Mouse (Mus musculus) embryo, embryonic 9.5 days (tissue): ENCODE measurements at regions not wholly inside any gene's neighbourhood (a gene's known extent, or its start where the extent isn't known, plus 50 kb on each side); places are given as distances from the start of the nearest gene placed in this dataset.

ENCODE experiments used
- DNase-seq: peaks from one replicate; pipeline ENCODE4 v3.0.0-alpha.2; 2017; ENCODE audit errors: extremely low spot score

GRCm38 (mm10) chr1:73857497-73857896 lies 266.8 kb downstream of the Tns1 start:
- DNase-seq, result no peak

GRCm38 (mm10) chr1:73856811-73857210 lies 267.4 kb downstream of the Tns1 start:
- no peak for DNase-seq

- no peak for DNase-seq
Measured at GRCm38 (mm10) chr1:73855306-73855705, 268.9 kb downstream of the Tns1 start.

DNA sequence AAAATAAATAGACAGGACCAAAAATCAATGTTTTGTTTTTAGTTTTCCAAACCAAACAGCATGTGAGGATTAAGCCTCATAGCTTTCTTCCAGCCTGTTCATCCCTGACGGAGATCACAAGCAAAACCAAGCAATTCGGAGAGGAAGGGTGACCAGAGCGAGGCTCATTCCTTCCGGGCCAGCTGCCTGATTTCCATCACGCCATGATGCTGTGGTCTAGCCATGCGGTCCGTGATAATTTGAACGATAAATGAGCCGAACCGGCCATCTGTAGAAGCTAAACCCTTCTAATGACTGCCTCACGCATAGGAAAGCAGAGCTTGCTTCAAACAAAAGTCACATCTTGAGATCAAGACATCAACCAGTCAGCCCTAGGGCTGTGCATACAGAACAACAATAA lies 270.4 kb downstream of the Tns1 start:
- DNase-seq, result no peak

GRCm38 (mm10) chr1:73850173-73851014 lies 273.9 kb downstream of the Tns1 start:
- DNase-seq, result no peak

DNA sequence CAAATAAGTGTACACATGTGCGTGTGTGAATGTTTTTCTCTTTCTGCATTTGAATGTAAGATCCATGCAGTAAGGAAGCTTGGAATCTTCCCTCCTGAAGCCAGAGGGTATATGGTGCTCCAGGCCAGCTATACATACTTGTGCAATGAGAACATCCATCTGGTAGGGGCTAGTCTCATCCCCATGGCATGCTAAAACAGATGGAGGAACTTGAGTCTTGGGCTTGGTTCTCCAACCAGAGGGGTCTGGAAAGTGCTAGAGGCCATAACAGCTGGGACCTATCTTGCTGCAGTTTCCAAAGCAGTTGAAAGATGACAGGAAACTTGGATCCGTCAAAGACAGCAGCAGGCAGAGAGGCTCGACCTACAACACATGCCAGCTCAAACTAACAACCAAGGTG lies 275.9 kb downstream of the Tns1 start:
- DNase-seq, result no peak

GRCm38 (mm10) chr1:73847126-73847525 lies 277.1 kb downstream of the Tns1 start:
- no peak for DNase-seq

- no peak for DNase-seq
Measured at GRCm38 (mm10) chr1:73845115-73845514, 279.1 kb downstream of the Tns1 start.

DNA sequence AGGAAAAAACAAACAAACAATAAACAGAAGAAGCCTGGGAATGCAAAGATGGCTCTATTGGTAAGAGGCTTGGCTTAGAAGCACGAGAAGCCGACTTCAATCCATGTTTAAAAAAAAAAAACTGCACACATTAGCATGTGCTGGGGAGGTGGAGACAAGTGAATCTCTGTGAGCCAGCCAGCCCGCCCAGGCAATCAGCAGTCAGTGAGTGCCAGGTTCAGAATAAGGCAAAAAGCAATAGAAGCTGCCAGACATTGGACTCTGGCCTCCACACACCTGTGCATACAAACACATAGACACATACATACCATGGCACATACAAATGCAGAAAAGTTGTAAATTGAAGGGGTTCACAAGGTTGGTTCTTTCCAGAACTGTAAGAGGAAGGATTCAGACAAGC lies 279.7 kb downstream of the Tns1 start:
- DNase-seq, result no peak

- DNase-seq, result no peak
Measured at GRCm38 (mm10) chr1:73839351-73839750, 284.9 kb downstream of the Tns1 start.

- no peak for DNase-seq
Measured at GRCm38 (mm10) chr1:73836680-73837079, 287.6 kb downstream of the Tns1 start.

- DNase-seq, result no peak
Measured at GRCm38 (mm10) chr1:73834566-73834965, 289.7 kb downstream of the Tns1 start.

DNA sequence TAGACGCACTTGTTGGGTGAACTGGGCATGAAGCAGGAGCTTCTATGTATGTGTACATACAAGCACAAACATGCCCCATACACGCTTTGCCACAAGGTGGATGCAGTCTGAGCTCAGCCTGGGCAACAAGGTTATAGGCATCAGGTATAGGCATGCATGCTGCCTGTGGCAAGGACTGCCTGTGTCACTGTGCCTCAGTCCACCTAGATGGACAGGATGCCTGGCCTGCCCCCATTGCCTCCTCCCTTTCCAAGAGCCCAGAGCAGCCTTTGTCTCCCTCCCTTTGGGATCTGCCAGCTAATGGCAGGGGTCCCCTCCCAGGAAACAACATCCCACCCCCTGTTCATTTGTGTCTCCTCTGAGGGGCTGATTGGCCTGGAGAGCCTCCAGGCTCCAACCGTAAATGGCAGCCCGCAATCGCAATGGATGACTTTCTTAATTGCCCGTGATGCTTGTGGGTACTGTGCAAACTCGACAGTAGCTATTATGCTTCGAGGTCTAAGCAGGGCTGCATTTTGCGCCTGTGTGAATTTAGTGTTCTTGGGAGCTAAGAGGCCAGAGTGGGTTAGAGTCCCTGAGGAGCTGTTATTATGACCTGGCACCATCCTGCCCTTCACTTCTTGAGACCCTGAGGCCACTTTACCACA lies 293.6 kb downstream of the Tns1 start:
- no peak for DNase-seq

GRCm38 (mm10) chr1:73828996-73829395 lies 295.3 kb downstream of the Tns1 start:
- DNase-seq, result no peak

DNA sequence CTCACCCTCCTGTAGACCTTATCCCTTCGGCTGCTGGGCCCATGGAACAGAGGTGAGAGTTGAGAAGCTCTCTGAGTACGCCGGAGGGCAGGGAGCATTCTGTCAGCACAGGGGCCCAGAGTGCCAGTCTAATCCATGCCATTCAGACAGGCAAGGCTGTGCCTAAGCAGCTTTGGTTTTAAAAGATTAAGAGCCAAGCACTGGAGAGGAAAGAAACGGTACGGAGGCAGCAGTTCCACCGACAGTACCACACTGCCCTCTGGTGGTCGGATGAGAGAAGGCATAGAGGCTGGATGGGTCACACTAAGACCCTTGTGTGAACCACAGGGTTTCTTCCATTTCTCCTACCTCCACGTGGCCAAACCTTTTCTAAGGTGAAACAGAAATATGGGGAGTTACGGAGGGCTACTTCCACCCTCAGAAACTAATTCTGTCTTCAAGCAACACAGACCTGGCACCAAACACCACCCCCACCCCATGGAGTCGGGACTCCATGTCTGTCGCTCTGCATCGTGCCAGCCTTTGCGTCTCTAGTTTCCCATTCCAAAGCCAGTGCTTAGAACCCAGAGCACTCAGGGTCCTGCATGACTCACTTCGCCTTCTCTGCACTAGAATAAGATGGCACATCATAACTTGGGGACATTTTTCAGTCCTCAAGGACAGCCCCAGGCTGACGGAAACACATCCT lies 297.9 kb downstream of the Tns1 start:
- DNase-seq, result peak; percentile 87

- DNase-seq, result peak; percentile 15
Measured at GRCm38 (mm10) chr1:73824406-73825184, 299.7 kb downstream of the Tns1 start.

GRCm38 (mm10) chr1:73823726-73824125 lies 300.5 kb downstream of the Tns1 start:
- DNase-seq, result no peak

DNA sequence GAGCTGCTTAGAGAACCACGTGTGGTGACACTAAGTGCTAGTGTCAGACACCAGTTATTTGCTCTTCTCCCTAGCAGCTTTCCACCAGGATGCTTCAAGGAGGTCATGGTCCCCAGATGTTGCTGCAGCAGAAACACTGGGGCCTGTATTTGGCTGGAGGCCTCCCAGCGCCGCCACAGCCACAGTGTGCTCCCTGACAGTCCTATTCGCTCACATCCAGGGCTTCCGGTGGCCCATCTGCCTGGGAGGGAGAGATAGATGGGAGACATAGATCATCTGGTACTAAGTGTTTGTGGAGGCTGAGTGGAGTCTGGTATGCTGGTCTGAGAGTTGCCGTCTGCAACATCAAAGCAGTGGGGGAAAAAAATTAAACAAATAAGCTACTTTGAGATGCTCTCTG lies 301.6 kb downstream of the Tns1 start:
- DNase-seq, result peak; percentile 27

DNA sequence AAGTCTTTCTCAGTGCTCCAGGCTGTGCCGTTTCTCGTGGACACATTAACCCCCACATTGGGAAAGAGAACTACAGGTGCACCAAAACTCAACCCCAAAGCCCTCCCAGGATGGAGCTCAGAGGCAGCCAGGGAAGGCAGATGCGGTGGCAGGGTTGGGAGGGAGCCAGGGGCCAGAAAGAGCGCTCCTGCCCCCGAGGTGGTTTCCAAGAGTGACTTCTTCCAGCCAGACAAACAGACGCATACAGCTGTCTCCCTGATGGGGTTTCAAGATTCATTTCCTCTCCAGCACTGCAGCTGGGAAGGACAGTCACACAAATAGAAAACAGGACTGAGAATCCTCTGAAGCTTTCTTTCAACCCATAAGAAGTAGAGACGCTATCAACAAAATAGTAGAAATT lies 303.5 kb downstream of the Tns1 start:
- no peak for DNase-seq

DNA sequence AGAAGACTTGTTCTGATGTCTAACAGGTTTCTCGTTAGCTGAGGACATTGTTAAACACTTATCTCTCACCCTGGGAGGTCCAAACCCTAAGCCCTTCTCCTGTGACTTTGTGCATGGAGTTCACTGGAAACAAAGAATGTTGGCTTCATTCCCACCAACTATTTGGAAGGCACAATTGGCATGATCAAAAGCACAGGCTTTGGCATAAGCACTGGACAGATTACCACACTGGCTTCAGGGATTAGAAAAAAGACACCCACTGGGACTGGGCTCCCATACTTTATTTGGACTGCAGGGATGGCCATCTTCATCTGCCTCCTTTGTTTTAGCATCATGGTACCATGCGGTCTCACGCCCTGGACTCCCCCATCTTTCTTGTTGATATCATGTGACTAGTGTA lies 317.0 kb downstream of the Tns1 start:
- no peak for DNase-seq

DNA sequence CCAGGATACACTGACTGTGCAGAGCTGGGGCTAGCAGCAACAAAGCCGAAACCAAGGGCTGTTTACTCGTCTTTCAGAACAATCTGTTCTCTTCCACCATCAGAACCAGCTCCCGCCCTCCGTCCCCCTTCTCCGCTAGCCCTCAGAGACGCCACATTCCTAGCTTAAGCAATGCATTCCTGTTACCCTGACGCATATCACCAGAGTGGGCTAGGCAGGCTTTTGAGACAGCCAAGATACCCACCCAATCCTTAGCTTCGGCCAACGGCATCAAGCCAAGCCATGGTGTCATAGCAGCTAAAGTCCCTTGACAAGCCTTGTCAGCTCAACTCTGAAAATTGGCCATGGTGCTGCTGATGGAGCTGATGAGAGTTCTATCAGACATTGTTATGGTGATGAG lies 319.1 kb downstream of the Tns1 start:
- no peak for DNase-seq

DNA sequence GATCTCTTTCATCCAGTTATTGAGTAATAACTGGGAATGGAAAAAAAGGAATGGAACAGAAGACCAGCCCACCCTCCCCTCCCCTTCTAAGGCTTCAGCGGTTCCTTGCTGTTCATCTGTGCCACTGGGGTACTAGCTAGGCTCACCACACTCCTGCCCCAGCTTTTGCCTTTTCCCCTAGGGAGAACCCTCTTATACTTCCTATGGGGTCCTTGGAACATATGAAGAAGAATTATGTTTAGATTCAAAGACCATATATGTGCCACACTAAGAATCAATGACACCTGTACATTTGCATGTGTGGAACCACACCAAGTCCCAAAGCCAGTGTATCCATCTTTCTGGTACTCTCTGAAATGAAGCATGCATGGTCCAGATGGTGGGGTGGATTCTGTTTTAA lies 324.3 kb downstream of the Tns1 start:
- DNase-seq, result no peak
